Mouse (Mus musculus) C2C12 (cell line): Measurements from ENCODE around the gene Dyx1c1.

ENCODE experiments used
- CEBPB ChIP-seq: IDR thresholded peaks from one replicate; pipeline ENCODE4 v1.6.1; 2011; ENCODE audit warnings: low read depth, mild to moderate bottlenecking, control low read depth, moderate library complexity
- CTCF ChIP-seq: IDR thresholded peaks from one replicate; pipeline ENCODE4 v1.5.1; 2011; ENCODE audit not compliant: control insufficient read depth, insufficient read depth, insufficient read length
- FOSL1 ChIP-seq: IDR thresholded peaks from one replicate; pipeline ENCODE4 v1.8.0; 2011; ENCODE audit warnings: mild to moderate bottlenecking, low read length; ENCODE audit not compliant: poor library complexity, insufficient read depth, severe bottlenecking
- MYOD1 ChIP-seq: IDR thresholded peaks from one replicate; pipeline ENCODE4 v1.6.1; 2011; ENCODE audit warnings: low read depth; ENCODE audit not compliant: control insufficient read depth, insufficient read length
- MYOG ChIP-seq: IDR thresholded peaks from one replicate; pipeline ENCODE4 v1.6.1; 2011; ENCODE audit not compliant: control insufficient read depth, insufficient read length; ENCODE audit errors: extremely low read depth
- USF1 ChIP-seq: IDR thresholded peaks from one replicate; pipeline ENCODE4 v1.6.1; 2011; ENCODE audit warnings: low read depth, mild to moderate bottlenecking, control low read depth, moderate library complexity

DNA sequence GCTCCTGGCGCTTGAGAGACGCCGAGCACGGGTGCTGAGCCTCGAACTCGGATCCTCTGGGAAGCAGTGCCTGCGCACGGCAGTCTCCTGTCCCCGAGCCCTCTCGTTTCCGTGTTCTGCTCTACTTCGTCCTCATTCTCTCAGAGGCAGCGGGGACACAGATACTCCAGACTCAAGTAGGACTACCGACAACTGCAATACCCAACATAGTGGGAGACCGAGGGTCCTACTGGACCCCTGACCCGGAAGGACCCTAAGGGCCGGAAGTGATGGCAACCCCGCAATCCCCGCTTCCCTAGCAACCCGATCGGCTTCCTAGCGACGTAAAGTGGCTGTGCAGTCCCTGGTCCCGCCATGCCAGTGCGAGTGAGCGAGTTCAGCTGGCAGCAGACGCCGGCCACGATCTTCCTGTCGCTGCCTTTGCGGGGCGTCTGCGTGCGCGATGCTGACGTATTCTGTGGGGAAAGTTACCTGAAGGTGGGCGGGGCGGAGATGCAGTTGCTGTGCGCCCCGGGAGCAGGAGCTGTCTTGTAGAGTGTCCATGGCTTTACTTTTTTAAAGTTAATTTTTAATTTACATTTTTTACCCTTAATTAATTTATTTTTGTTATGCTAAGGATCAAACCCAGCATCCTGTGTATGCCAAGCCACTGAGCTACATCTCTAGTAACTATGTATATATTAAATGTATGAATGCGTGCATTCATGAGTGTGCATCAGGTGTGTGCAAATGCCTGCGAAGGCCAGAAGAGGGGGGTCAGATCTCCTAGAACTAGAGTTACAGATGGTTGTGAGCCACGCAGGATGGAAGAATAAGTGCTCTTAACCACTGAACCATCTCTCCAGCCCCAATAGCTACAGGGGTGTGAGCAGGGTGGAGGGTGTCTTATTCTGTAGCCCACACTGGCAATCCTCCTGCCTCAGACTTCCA, at the start of gene Dyx1c1, which contains the start of gene Gm44503:
- TF ChIP-seq CTCF (no peak), MYOG (no peak), USF1 (no peak), FOSL1 (no peak), MYOD1 (no peak), CEBPB (no peak)
